Mouse (Mus musculus) embryo, embryonic 11 days (tissue): ENCODE results near the gene 1600014C23Rik.

Experiments
- DNase-seq: peaks from one replicate; pipeline ENCODE4 v3.0.0-alpha.2; 2015

The 1600014C23Rik gene

DNA sequence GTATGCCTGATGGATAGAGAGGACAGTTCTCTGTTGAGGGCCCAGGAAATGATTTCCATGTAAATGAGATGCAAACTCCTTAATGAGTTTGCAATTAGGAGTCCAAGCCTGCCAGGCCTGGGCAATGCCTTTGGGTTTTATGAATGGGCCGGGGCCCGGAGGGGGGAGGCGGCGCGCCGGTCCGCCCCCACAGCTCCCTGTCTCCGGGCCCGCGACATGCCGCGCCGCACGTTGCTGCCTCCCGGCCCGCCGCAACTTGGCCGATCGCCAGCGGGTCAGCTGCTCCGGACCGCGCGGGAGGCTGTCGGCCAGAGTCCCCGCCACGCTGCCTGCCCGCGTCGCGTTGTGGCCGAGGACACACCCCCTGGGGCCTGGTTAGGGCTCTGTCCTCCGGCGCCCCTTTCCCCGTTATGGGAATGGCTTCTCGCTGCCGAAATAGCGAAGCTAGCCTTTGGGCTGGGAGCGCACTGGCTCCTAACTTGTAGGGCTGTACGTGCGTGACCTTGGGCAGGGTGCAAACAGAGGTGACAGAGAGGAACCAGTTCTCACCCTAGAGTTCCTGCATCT lies at the start of gene 1600014C23Rik:
1600014C23Rik (minus strand) TSS at position 110 of the 567 bp plus-strand sequence.
- DNase-seq: peak; percentile 73

DNA sequence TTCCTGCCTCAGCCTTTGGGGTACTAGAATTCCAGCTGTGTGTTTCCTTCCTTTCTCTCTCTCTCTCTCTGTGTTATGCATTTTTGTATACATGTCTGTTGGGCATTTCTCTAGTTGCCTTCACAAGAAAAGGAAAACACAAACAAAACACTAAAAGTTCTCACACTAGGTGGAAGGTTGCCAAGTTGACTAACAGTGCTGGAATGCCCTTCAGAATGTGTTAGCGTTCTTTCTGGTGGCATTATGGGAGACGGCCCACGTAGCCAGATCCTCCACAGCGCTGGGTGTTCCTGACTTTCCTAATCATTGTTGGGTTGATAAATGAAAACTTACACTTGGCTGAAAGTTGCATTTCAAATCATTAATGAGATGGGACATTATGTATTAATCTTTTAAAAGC lies 44.8 kb upstream of the 1600014C23Rik start:
- DNase-seq: no peak

DNA sequence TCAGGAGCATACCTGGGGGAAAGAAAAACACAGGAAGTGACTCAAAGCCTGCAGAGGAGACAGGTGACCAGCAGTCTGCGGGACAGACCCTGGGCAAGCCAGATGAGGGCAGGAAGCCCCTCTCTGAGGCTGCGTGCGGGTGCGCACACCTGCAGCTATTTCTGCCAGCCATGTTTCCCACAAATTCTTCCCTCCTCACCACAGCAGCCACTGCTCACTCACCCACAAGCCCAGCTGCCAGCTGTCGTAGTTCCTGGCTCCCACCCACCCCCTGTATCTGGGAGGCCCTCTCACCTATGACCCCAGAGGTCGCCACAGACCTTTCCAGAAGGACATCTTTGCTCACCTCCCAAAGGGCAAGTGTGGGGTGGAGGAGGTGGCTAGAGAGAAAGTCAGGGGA lies 43.8 kb upstream of the 1600014C23Rik start:
- DNase-seq: no peak

DNA sequence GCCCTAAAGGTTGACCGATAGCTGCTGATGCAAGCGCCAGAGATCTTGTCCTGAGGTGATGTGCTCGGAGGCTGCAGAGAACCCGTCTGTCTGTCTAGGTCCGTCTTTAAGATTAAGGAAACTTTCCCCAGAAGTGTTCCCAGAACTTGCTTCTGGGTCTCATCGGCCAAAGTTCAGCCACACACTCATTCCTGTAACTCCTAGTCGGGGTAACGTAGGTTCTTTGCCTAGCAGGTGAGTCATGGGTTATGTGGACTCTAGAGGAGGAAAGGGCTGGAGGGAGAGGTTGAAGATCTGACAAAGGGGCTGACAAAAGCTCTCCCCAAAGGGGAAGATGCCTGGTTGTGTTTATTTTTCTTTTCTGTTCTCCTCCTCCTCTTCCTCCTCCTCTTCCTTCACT lies 42.5 kb upstream of the 1600014C23Rik start:
- DNase-seq: no peak

DNA sequence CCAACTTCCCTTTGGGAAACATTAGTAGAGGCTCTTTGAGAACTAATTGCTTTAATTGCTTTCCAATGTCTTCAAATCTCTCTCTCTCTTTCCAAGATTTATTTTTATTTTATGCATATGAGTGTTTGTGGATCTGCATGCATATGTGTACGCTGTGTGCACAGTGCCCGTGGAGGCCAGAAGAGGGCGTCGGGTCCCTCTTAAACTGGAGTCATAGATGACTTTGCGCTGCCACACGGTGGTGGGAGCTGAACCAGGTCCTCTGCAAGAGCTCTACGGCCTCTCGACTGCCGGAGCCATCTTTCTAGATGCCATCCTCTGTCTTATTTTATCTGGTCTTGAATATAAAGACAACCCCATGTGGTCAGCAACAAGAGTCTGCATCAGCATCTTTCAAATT lies 41.8 kb upstream of the 1600014C23Rik start:
- DNase-seq: no peak

DNA sequence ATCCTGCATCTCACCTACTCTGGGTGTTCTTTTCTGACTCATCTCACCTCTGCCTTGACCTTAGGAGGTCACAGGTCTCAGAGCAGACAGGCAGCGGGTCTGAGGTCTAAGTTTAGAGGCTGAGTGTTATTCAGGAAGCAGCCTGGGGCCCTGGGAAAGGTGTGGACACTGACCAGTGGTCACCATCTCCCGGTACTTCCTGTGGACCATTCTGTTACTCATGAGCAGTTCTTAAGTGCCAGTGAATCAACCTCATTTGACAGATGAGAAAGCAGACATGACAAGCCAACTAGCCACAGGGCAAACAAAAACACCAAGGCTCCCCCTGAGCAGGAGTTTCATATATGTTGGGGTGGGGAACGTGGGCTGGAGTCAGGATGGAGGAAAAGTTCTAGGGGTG lies 38.9 kb upstream of the 1600014C23Rik start:
- no peak for DNase-seq

DNA sequence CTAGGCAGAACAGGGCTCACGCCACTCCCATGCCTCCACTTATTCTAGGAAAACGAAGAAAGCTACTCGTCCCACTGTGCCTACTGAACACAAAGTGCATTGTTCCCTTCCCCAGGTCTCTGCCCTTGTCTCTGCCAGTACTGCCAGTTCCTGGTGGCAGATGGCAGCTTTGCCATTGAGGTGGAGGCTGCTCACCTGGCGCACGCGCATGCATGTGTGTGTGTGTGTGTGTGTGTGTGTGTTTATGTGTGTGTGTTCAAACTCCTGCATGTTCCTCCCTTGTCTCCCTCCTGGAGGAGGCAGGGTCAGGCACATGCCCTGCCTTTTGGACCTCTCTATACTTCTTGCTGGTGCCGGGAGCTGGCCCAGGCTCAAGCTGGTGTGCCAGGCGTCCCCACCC lies 38.5 kb upstream of the 1600014C23Rik start:
- DNase-seq: no peak

DNA sequence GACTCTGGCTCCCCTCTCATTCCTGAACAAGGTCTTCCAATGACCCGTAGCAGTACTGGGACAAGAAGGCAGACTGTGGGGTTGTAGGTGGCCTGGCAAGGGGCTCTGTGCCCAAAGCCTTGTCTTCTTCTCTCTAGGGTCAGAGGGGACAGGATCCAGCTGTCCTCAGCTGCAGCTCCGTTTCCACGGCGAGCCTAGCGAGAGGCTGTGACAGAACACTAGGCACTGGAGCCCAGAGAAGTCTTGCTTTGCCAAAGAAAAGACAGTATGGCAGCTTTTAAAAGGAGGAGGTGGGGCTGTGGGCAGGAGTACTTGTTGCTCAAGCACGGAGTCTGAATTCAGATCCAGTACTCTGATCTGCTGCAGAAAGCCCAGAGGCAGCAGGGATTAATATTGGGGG lies 36.8 kb upstream of the 1600014C23Rik start:
- DNase-seq: no peak

DNA sequence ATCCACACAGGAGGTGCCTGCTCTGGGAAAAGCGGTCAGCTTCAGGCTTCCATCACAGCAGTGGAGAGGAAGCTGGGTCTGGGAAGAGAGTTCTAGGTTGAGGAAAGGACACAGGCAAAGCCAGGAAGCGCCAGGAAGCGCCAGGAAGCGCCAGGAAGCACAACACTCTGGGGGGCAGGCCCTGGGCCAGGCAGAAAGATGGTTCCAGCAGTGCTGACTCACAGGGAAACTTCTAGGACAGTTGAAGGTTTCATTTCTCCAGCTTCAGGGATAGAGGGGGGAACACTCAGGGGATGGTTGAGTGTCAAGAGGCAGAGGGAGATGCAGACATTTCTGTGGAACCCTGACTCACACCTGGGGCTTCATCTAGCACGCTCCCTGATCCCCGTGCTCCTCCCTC lies 36.2 kb upstream of the 1600014C23Rik start:
- DNase-seq: no peak

DNA sequence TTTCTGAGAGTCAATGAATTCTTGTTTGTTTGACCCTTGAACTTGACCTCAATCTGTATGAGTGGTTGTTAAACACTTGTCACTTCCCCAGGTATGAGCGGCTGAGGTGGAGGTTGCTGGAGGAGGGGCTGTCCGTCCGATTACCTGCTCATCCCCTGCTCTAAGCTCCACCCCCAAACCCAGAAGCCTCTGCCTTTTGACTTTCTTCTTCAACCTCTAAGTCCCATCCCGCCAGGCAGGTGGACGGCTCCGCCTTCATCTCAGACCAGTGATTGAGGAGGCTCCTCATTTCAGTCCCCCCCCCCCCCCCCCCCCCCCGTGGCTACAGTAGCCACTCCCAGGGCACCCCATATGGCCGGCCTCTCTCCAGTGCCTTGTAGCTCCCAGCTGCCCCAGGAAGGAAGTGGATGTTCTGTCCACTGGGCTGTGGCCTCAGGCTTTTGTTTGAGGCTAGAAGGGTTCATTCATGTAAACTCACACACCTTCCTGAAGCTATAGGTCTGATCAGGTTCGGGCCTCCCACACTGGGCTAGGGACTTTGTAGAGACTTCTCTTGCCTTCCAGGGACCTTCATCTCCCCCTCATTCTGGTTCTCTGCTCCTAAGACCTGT lies 34.0 kb upstream of the 1600014C23Rik start:
- no peak for DNase-seq

DNA sequence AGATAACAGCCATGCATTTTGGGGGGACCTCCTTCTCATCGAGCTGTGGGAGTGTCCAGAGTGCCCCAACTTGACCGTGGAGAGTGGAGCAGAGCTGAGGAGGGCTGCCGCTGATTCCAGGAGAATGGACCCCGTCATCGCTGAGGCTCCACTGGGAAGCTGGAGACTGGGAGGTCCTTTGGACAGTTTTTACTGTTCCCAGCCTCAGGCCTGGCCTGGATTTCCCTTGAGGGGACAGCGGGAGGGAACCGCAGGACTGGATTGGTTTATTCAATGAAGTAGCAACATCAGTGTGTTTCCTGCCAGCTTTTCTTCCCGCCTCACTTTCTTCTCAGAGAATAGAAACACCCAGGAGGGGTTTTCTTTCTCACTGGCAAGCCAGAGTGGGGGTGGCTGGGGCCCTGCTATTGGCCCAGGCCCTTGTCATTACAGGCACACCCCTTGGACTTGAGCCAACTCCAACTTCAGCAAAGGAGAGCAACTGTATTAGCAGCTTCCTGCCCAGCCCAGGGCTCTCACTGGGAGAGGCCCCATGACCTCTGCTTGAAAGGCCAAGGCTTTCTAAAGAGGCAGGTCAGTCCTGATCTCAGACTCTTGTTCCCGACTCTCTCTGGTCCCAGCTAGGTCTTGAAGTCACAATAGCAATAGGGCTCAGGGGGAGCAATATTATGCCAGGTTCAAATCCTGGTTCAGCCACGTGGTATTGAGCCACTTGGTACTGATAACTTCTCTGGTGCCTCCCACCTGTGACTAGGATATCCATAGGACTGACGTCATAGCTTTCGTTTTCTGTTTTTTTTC lies 33.3 kb upstream of the 1600014C23Rik start:
- peak; percentile 91 for DNase-seq

DNA sequence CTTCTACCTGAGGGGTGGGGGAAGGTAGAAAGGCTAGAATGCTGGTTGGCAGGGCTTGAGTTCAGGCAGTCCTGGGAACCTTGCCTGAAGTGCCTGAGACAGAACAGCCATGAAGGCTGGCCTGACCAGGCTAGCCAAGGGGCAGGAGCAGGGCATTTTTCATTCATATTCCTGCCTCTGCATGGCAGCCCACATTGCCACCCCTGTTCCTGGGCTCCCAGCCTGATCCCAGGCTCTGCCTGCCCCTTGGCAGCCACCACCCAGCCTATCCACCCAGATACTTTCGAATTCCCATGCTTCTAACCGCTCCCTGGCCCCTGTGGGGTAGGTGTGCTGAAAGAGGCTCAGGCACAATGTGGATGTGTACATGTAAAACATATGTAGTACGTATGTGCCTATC lies 32.3 kb upstream of the 1600014C23Rik start:
- DNase-seq: no peak

DNA sequence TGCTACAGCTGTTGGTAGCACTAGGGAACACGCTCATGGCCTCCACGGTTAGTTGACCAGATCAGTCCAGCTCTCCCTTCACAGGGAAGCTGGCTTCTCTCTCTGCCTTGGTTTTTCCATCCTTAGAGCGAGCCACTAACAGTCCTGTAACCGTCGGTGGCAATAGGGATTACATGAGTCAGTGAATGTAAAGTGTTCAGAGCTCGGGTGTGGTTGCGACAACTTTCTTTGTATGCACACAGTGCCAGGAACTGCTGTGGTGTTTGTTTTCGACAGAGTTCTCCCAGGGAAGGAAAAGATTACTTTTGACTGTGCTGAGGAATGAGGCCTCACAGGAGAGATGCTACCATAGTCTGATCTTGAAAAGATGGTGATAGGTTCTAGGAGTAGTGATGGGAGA lies 29.5 kb upstream of the 1600014C23Rik start:
- DNase-seq: no peak

DNA sequence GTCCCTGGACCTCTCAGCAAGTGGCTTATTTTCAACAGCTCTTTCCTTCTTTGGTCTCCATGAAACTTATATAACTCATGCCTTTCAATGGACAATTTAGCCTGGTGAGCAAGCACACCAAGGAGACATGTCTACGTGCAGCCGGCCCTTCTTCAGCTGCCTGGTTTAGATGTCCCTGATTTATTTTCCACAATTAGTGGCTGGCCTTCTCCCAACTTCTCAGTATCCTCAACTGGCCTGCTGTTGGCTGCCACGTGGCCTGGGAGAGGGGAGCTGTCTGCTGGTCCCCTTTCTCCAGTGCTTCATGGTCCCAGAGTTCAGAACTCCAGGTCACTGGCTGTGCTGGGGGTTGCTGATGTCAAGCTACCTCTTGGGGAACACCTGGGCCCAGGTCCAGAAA lies 28.3 kb upstream of the 1600014C23Rik start:
- no peak for DNase-seq

DNA sequence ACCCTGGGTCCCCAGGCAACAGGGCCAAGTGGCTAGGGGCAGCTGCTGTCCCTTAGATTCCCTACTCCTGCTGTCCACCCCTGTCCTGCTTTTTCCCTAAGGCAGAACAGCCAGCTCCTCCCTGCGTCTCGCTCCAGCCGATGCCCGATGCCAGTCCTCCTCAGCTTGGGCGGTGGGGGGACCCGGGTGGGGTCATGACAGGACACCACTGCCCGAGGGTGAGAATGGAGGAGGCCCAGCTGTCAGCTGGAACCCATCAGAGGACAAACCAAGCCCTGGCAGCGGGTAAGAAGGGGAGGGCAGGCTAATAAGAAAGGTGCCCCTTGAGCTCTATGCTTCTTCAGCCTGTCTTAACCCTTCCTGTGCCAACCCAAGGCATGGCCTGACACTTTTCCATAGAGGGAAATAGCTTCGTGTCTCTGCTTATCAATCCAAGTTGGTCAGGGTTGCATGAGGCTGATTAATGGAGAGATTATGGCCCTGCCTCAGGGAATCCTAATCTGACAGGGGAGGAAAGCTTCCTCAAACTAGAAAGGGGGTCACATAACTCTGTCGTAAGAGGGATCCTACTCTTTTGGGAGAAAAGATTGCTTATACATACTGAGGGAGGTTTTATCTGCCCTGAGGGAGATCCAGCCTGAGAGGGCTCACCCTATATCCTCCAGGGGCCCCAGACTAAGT lies 27.5 kb upstream of the 1600014C23Rik start:
- DNase-seq: no peak

DNA sequence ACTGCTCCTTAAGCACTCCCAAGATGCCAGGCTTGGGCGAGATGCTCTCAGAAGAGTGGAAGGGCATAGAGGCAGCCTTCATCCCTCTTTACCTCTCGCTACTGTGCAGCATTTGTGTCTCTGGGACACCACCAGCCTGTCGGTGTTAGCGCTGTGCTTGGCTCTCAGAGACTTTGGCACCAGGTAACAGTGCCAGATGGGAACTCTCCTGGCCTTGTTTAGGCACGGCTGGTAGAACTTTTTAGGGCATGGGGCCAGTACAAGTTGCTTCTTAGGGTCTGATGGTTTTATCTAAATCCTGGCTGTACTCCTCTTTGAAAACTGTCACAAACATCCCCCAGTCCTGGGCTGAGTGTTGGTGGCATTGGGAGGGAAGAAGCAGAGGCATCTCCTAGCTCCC lies 26.1 kb upstream of the 1600014C23Rik start:
- no peak for DNase-seq

DNA sequence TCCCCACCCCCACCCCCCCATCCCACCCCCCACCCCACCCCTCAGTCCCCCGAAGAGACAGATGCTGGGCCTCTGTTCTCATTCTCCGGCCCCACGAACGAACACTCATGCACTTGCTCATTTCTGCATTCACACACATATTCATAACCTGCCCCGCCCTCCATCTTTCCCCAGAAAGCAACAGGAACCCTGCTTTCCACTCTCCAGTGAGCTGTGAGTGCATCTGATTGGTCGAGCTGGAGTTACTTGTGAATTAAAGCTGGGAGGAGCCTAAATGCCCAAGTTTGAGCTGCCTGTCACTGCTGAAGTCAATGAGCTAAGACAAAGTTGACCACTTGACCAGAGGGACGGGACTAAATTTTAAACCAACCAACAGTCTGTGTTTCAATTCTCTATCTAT lies 25.2 kb upstream of the 1600014C23Rik start:
- no peak for DNase-seq

DNA sequence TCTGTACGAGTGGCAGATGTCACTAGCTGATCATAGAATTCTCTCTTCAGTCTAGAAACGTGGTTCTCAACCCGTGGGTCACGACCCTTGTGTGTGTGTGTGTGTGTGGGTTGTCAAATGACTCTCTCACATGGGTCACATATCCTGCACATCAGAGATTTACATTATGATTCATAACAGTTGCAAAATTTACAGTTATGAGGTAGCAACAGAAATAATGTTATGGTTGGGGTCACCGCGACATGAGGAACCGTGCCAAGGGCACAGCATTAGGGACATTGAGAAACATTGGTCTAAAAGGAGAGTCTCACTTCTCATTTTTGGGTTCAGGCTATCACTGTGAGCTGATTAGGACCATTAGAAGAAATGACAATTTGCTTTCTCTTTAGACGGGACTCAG lies 24.3 kb upstream of the 1600014C23Rik start:
- DNase-seq: no peak

DNA sequence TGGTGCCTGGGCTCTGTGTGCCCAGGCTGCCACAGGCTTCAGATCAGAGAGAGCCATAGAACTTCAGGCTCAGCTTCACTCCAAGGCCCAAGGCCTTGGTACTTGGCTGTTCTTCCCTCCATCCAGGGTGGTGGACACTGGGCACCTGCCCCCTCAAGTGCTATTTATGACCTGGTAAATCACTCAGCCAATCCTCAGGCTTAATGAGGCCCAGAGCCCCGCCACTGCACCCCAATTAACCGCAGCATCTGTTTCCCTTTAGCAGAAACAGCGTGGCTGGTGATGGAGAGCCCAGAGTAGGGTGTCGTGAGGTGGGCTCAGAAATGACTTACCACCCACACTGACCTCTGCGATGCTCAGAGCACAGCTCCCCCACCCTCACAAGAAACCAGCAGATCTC lies 23.2 kb upstream of the 1600014C23Rik start:
- peak; percentile 22 for DNase-seq

DNA sequence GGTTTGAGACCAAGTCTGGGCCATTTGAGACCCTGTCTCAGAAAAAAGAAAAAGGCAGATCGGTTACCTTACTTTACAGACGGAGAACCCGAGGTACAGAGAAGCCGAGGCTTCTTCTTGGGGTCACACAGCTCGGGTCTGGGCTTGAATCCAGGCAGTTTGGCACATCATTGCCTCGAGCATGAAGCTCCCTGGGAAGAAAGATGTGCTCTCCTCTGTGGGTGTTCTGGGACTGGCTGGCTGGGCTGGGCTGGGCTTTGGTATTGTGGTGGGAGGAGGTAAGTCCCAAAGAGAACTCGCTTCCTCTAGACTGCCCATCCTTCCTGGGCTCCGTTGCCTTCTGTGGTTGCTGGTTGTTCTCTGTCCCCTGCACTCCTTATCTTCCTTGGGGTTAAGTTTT lies 22.7 kb upstream of the 1600014C23Rik start:
- no peak for DNase-seq

DNA sequence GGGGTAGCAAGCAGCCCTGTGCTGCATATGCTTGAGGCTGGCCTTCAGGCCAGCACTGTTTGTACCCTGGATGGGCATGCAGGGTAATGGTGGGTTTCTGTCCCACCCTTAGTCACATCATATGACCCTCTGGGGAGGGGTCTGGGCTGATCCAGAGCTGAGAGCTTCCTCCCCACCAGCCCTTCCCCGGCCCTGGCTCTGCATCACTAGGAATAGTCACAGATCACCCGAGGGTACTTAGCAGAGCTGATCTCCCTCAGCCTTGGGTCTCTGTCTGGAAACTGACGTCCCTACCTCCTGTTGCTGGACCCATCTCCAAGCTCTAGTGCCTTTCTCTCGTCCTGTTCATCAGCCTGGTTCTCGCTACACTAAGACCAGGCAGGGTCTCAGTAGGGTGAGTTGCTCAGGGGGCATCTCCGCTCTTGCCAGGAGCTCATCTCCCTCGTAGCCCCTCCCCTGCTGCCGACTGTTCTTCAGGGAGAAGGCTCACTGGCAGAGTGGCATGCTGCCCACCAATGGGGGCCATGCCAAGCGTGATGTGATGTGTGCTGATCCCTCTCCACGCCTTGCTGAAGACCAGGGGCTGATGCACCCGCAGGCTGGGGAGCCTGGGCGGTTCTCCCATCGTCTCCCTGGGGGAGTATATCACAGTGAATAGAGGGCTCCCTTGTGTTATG lies 20.7 kb upstream of the 1600014C23Rik start:
- DNase-seq: no peak

DNA sequence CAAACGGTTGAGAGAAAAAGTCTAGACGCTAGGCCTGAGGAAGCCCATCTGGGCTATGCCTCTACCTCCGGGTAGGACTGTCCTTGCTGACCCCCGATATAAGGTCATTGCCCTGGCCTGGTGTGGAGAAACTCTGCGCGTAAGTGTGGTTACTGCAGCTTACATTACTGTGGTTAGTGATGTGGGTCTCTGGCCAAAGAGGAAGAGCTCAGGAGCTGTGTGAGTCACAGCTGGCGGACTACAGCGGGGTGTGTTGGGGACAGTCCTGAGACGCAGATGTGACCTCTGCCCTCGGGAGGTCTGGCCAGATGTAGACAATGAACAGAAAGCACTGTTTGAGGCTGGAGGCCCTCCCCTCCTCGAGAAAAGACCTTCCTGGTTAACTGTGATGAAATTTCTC lies 19.0 kb upstream of the 1600014C23Rik start:
- DNase-seq: peak; percentile 64

DNA sequence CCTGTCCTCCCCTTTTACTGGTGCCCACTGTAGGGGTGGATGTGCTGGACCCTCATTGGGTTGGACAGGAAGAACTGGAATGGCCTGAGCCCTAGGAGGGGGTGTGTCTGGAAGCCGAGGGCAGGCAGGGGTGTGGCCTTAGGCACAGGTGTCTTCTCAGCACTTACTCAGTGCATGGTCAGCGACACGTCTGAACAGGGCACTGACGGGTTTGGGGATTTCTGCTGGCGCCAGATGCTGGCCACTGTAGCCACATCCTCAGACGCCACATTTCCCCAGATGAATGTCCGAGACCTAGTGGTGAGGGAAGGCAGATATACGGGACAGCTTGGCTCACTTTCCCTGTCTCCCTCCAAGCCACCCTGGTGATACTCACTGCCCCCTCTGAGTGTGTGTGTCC lies 18.4 kb upstream of the 1600014C23Rik start:
- DNase-seq: no peak
